Mouse (Mus musculus) G1E (cell line): ENCODE results near the gene Fam19a2. TPM values are rescaled to one million over a fixed set of nuclear protein-coding genes. Genes with fewer than 3 reads are reported as not detected.

Source experiments
- ATAC-seq: 2 replicates; pipeline ENCODE4 v1.8.0; 2016; ENCODE audit warnings: mild to moderate bottlenecking; ENCODE audit not compliant: insufficient number of reproducible peaks, poor library complexity, low FRiP score, severe bottlenecking; ENCODE audit errors: extremely low read depth
- DNase-seq: peaks from one replicate; pipeline ENCODE4 v3.0.0; 2012; ENCODE audit warnings: low spot score
- H3K27me3 ChIP-seq: 2 replicates; pipeline ENCODE4 v1.6.1; 2012; ENCODE audit warnings: mild to moderate bottlenecking, low read length, inconsistent platforms; ENCODE audit not compliant: insufficient read depth
- H3K36me3 ChIP-seq: replicated peaks from 2 replicates; pipeline ENCODE3; 2012; ENCODE audit warnings: mild to moderate bottlenecking, inconsistent platforms
- H3K4me1 ChIP-seq: 2 replicates; pipeline ENCODE4 v1.6.1; 2012; ENCODE audit warnings: low read depth, low read length, inconsistent platforms, mixed read lengths; ENCODE audit not compliant: insufficient read depth
- H3K4me3 ChIP-seq: 2 replicates; pipeline ENCODE4 v1.5.1; 2012; ENCODE audit warnings: low read depth, mild to moderate bottlenecking, inconsistent platforms, low read length, moderate library complexity, mixed read lengths
- H3K9me3 ChIP-seq: replicated peaks from 2 replicates; pipeline ENCODE4 v1.6.1; 2012; ENCODE audit warnings: inconsistent platforms
- CTCF ChIP-seq: IDR thresholded peaks from 2 replicates; pipeline ENCODE4 v1.5.1; 2012; ENCODE audit warnings: low read depth, low read length, inconsistent platforms, mixed read lengths
- GATA1 ChIP-seq: IDR thresholded peaks from 2 replicates; pipeline ENCODE4 v1.6.1; 2012; ENCODE audit warnings: borderline replicate concordance, low read length, inconsistent platforms, mixed read lengths
- GATA2 ChIP-seq: IDR thresholded peaks from 2 replicates; pipeline ENCODE4 v1.6.1; 2012; ENCODE audit warnings: low read depth, low read length, inconsistent platforms, borderline replicate concordance
- POLR2AphosphoS5 ChIP-seq: IDR thresholded peaks from 2 replicates; pipeline ENCODE4 v1.6.1; 2012; ENCODE audit warnings: low read depth, low read length, inconsistent platforms; ENCODE audit not compliant: insufficient replicate concordance
- TAL1 ChIP-seq: conservative IDR thresholded peaks from 2 replicates; pipeline ENCODE4 v1.6.1; 2012; ENCODE audit warnings: low read depth, low read length, inconsistent platforms, mixed read lengths
- polyA plus RNA-seq: library from polyadenylated mRNA; stranded (reverse); fragments of >175 nt; gene quantifications from 2 replicates; pipeline ENCODE4 v1.2.3, GENCODE M21; 2012
- total RNA-seq, 2 experiments: library from RNA; stranded (forward) in 1 of 2; stranded (reverse) in 1 of 2; fragments of 200-1000 nt in 1 of 2; fragments of >200 nt in 1 of 2; fragmentation: Nextera tagmentation in 1 of 2; gene quantifications; 2 replicates each; pipeline ENCODE4 v1.2.3; 2014 to 2017

The Fam19a2 gene
- total and polyA plus RNA-seq, 3 experiments = 0.05 TPM; not detected in 2

DNA sequence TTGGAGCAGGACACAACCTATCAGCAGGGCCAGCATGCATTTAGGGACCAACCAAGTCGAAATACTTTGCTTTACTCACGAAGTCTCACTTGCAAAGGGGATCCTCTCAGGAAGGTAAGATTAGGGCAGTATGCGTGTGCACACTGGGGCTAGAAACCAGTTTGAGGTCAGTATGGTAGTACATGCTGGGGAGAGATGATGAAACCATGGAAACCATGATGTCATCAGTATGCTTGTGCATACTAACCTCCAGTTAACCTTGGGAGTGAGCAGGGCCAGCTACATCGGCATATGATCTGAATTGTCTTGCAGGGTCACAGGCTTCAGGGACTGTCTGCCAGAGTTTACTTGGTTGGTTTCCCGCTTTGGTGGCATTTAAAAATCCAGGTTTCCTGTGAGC lies 77.5 kb downstream of the Fam19a2 start:
- Histone ChIP-seq H3K4me1 (no peaks in the 10 kb centered on the region), H3K36me3 (no peaks in the 10 kb centered on the region), H3K9me3 (peaks cover 29% of the 10 kb centered on the region), H3K4me3 (no peak overlapping the region), H3K27me3 (no peaks in the 10 kb centered on the region)
- no peak for ATAC-seq
- TF ChIP-seq TAL1 = no peak
- TF ChIP-seq GATA1 = no peak
- TF ChIP-seq POLR2AphosphoS5 = no peak
- no peak for TF ChIP-seq CTCF
- TF ChIP-seq GATA2 = no peak
- no peak for DNase-seq

DNA sequence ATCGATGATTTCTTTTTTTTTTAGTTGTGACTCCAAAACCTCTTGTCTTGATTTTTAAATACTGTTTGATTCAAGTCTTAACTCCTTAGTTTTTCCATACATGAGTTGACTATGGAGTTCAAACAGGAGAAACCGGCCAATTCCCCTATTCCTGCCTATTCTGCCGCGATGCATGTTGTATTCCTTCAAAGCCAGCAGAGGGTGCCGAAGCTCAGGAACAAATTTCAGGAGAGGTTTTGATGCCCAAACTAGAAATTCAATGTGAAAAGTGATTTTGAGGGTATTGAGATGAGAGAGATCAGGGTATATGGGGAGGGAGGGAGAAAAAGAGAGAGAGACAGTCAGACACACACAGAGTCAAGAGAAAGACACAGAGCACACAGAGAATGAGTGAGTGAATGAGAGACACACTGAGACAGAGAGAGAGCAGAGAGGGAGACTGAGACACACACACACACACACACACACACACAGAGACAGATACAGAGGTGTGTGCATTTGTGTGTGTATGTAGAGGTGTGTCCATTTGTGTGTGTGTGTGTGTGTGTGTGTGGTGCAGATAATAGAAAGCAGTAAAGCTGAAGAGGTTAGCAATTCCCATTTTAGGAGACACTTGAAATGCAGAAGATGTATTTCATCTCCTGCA lies 78.9 kb downstream of the Fam19a2 start:
- H3K4me1 ChIP-seq = no peaks in the 10 kb centered on the region
- ATAC-seq (no peak), DNase-seq (no peak)
- peaks cover 29% of the 10 kb centered on the region for H3K9me3 ChIP-seq
- no peak overlapping the region for H3K4me3 ChIP-seq
- no peaks in the 10 kb centered on the region for H3K27me3 ChIP-seq
- no peaks in the 10 kb centered on the region for H3K36me3 ChIP-seq
- no peak for TF ChIP-seq CTCF

DNA sequence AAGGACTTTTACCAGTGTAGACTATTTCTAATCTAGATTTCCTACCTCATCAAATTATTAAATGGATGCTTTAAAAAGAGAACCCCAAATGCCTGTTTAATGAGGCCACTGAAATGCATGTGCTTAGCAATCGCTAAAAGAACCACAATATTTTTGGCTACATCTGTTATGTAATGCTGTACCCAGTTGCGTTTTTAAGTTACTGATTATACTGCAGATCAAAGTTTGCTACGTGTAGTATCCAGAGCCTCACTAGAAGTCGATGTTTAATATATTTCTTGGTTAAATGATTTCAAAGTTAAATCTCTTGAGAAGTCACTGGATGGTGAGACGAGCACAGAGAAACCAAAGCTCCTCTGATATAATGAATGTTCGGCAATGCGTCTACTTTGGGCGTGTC lies 82.5 kb downstream of the Fam19a2 start:
- DNase-seq = no peak
- TF ChIP-seq POLR2AphosphoS5 = no peak
- no peak for TF ChIP-seq GATA1
- TF ChIP-seq CTCF = no peak
- no peak for TF ChIP-seq TAL1
- TF ChIP-seq GATA2 = no peak

DNA sequence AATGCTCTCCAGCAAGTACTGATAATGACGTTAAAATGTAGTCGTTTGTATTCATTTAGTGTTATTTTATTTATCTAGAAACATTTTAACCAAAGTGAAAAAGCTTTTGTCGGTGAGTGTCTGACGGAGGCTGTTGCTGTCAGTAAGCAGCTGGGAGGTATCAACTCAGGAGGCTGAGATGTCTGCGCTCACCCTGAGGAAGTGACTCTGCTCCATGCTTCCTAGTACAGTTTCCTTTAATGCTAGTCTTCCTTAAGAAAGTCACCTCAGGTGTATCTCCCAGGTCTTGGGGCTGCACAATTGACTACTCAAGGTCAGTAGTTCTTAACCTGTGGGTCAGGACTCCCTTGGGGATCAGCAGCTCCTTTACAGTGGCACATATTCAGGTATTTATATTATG lies 89.9 kb downstream of the Fam19a2 start:
- Histone ChIP-seq H3K27me3 (no peaks in the 10 kb centered on the region), H3K4me3 (no peak overlapping the region), H3K9me3 (peaks cover 34% of the 10 kb centered on the region), H3K36me3 (no peaks in the 10 kb centered on the region), H3K4me1 (no peaks in the 10 kb centered on the region)
- no peak for TF ChIP-seq GATA1
- no peak for TF ChIP-seq POLR2AphosphoS5
- TF ChIP-seq TAL1 = no peak
- no peak for ATAC-seq
- DNase-seq = no peak

More for the DNA sequence above, 82.5 kb downstream of the Fam19a2 start:
- Histone ChIP-seq H3K27me3 (no peaks in the 10 kb centered on the region), H3K36me3 (no peaks in the 10 kb centered on the region), H3K9me3 (peaks cover 29% of the 10 kb centered on the region), H3K4me3 (no peak overlapping the region), H3K4me1 (no peaks in the 10 kb centered on the region)
- ATAC-seq = no peak

DNA sequence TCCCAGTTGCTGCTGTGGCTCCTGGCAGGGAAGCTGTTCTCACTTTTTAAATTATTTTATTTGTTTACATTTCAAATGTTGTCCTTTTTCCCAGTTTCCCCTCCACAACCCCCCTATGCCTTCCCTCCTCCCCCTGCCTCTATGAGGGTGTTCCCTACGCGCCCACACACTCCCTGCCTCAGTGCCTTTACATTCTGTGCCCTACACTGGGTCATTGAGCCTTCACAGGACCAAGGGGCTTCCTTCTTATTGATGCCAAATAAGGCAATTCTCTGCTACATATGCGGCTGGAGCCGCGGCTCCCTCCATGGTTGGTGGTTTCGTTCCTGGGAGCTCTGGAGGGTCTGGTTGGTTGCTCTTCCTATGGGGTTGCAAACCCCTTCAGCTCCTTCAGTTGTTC lies 93.2 kb downstream of the Fam19a2 start:
- peaks cover 40% of the 10 kb centered on the region for H3K9me3 ChIP-seq
- ATAC-seq (no peak), DNase-seq (no peak)
- TF ChIP-seq CTCF (no peak), GATA2 (no peak)
- no peak overlapping the region for H3K4me3 ChIP-seq
- H3K27me3 ChIP-seq = no peaks in the 10 kb centered on the region
- no peaks in the 10 kb centered on the region for H3K36me3 ChIP-seq
- no peaks in the 10 kb centered on the region for H3K4me1 ChIP-seq

DNA sequence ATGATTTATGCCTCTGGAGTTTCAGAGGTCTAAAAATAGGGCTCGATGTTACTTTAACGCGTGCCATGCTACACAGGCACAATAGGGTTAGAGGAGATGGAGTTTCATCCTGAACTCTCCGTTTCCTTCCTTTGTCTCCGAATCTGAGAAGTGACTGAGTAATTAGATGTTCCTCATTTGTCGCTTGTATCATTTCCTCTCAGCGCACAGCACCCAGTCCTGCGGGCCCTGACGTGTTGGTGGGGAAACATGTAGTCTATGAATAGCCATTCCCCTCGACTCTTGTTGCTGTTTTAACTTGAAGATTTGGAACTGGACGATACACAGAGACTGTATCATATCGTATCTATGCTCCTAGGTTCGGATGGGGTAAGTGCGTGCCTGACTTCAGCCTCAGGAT lies 96.7 kb downstream of the Fam19a2 start:
- TF ChIP-seq GATA1 (no peak), POLR2AphosphoS5 (no peak), TAL1 (no peak), GATA2 (no peak), CTCF (no peak)
- Histone ChIP-seq H3K36me3 (no peaks in the 10 kb centered on the region), H3K9me3 (peaks cover 40% of the 10 kb centered on the region), H3K4me1 (no peaks in the 10 kb centered on the region), H3K4me3 (no peak overlapping the region), H3K27me3 (no peaks in the 10 kb centered on the region)
- DNase-seq (no peak), ATAC-seq (no peak)

DNA sequence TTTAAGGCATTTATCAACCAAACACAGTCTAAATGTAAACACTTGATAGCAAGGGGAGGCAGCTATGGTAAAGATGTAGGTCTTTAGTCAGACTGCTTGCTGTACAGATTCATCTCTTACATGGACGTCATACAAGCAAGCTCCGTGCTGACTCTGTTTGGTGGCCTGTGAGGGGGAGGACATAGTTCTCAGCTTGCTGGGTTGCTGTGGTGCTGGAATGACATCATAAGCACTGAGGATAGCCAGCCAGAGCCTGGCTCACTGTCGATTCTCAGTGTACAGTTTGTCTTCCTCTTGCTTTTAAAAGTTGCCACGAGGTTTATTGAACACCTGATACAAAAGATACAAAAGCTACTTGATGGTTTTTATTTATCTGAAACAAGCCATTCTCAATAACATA lies 100.8 kb downstream of the Fam19a2 start:
- no peaks in the 10 kb centered on the region for H3K36me3 ChIP-seq
- TF ChIP-seq POLR2AphosphoS5 (no peak), GATA1 (no peak), TAL1 (no peak), GATA2 (no peak), CTCF (no peak)
- no peaks in the 10 kb centered on the region for H3K27me3 ChIP-seq
- DNase-seq (no peak), ATAC-seq (no peak)
- peaks cover 32% of the 10 kb centered on the region for H3K9me3 ChIP-seq
- H3K4me1 ChIP-seq = no peaks in the 10 kb centered on the region
- no peak overlapping the region for H3K4me3 ChIP-seq
